ENCODE assay signal across 23 mouse cellular contexts in the genomic region with DNA sequence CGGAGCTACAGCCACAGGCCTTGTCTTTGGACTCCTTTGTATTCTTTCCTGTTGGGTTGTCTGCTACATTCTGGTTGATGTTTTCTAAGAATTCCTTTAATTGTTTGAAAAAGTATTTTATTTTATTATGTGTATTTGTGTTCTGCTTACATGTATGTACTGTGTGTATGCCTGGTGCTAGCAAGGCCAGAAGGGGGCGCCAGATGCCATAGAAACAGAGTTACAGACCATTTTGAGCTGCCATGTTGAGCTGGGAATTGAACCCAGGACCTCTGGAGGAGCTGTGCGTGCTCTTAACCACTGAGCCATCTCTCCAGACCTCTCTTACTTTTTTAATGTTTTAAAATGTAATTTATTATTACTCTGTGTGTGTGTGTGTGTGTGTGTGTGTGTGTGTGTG.
DNase-seq lines count a peak whose midpoint lies in the region; ATAC-seq and TF ChIP-seq lines count a peak whose summit lies in the region.
"Had no signal": no experiment of that assay in that cellular context is flagged by ENCODE, and none has a peak within 500 bp of the region (broad histone marks: within the 10 kb centered on the region; RNA-seq: fewer than 3 reads in every experiment).

No protein-coding gene starts in this region.

- no peak overlapping the region for H3K4me3 ChIP-seq in kidney, postnatal 0 days (replicated peaks; ENCODE audit: low read depth, low read length)
- no peak overlapping the region for H3K4me3 ChIP-seq in kidney, embryonic 14.5 days (ENCODE audit: low read length)
- H3K4me3 ChIP-seq in testis, adult 2 months (ENCODE audit: control insufficient read depth, low read depth, low read length), result no peak overlapping the region
- no peak overlapping the region for H3K4me3 ChIP-seq in forebrain, embryonic 10.5 days
- H3K4me3 ChIP-seq: embryonic facial prominence, embryonic 15.5 days; forebrain, embryonic 12.5 days; hindbrain, embryonic 13.5 days; midbrain, embryonic 15.5 days; stomach, embryonic 15.5 days had no signal

- WGBS in kidney, postnatal 0 days, result 80% methylated on average over 3 of the region's 3 CpGs
- WGBS in kidney, embryonic 14.5 days, result 85% methylated on average over 3 of the region's 3 CpGs
- WGBS in forebrain, embryonic 10.5 days, result 75% methylated on average over 3 of the region's 3 CpGs

- no peak overlapping the region for H3K9ac ChIP-seq in kidney, postnatal 0 days (ENCODE audit: low read depth, low read length)
- no peak overlapping the region for H3K9ac ChIP-seq in kidney, embryonic 14.5 days (ENCODE audit: low read depth, low read length)
- H3K9ac ChIP-seq: embryonic facial prominence, embryonic 15.5 days; forebrain, embryonic 12.5 days; hindbrain, embryonic 13.5 days; midbrain, embryonic 15.5 days; stomach, embryonic 15.5 days had no signal

- H3K36me3 ChIP-seq in kidney, postnatal 0 days (ENCODE audit: insufficient read depth, low read length), result no peaks in the 10 kb centered on the region
- H3K36me3 ChIP-seq in kidney, embryonic 14.5 days (ENCODE audit: control insufficient read depth, insufficient read depth, low read length), result no peaks in the 10 kb centered on the region
- H3K36me3 ChIP-seq in testis, adult 2 months (ENCODE audit: control insufficient read depth, insufficient read depth, low read length), result no peaks in the 10 kb centered on the region
- no peaks in the 10 kb centered on the region for H3K36me3 ChIP-seq in splenic B cell, adult 2 months (ENCODE audit: control insufficient read depth, insufficient read depth, low read length, poor library complexity, severe bottlenecking)
- no peaks in the 10 kb centered on the region for H3K36me3 ChIP-seq in forebrain, embryonic 10.5 days (replicated peaks)
- H3K36me3 ChIP-seq: embryonic facial prominence, embryonic 15.5 days; forebrain, embryonic 12.5 days; hindbrain, embryonic 13.5 days; midbrain, embryonic 15.5 days; stomach, embryonic 15.5 days had no signal

- no peak for TF ChIP-seq POLR2A in testis, adult 2 months (IDR thresholded peaks at IDR 0.05; ENCODE audit: control insufficient read depth, low read depth, low read length)

- DNase-seq in kidney, postnatal 0 days (ENCODE audit: low spot score), result no peak
- no peak for DNase-seq in testis, postnatal 14 days (ENCODE audit: low spot score)
- peak; percentile 67 for DNase-seq in R1 (ENCODE audit: low read depth, low spot score)
- peak; percentile 30 for DNase-seq in splenic B cell, adult 2 months (ENCODE audit: low read depth, low spot score)
- no peak for DNase-seq in forebrain, embryonic 10.5 days (ENCODE audit: extremely low spot score, low spot score)
- no peak for DNase-seq in left cerebral cortex, adult 18-20 months (ENCODE audit: low spot score in 2 of 2)
- DNase-seq: adrenal gland, postnatal 36 days; cerebellum, adult 9-10 months; gastrocnemius, postnatal 25 days; heart, postnatal 10 days; kidney, adult 11 months; kidney, postnatal 25 days; lung, adult 18-20 months; thymus, postnatal 36 days had no signal

- no peak for ATAC-seq in kidney, postnatal 0 days (replicated peaks; ENCODE audit: low FRiP score, low read depth)
- ATAC-seq in kidney, embryonic 14.5 days (ENCODE audit: low FRiP score, low TSS enrichment), result no peak
- ATAC-seq: midbrain, embryonic 15.5 days; Patski had no signal

- H3K4me2 ChIP-seq in kidney, postnatal 0 days (ENCODE audit: low read length), result no peak overlapping the region
- no peak overlapping the region for H3K4me2 ChIP-seq in kidney, embryonic 14.5 days (replicated peaks; ENCODE audit: low read depth, low read length)
- H3K4me2 ChIP-seq: embryonic facial prominence, embryonic 15.5 days; forebrain, embryonic 12.5 days; hindbrain, embryonic 13.5 days; midbrain, embryonic 15.5 days; stomach, embryonic 15.5 days had no signal

- H3K4me1 ChIP-seq in kidney, postnatal 0 days (replicated peaks; ENCODE audit: insufficient read depth, low read length), result no peaks in the 10 kb centered on the region; the same call in 1 of the 2 replicates
- H3K4me1 ChIP-seq in kidney, embryonic 14.5 days (ENCODE audit: control insufficient read depth, insufficient read depth, low read length), result peaks cover 13% of the 10 kb centered on the region
- peaks cover 2% of the 10 kb centered on the region; the same call in 1 of the 2 replicates for H3K4me1 ChIP-seq in testis, adult 2 months (ENCODE audit: control insufficient read depth, insufficient read depth, low read length)
- no peaks in the 10 kb centered on the region for H3K4me1 ChIP-seq in forebrain, embryonic 10.5 days
- H3K4me1 ChIP-seq: forebrain, embryonic 12.5 days; hindbrain, embryonic 13.5 days; midbrain, embryonic 15.5 days; stomach, embryonic 15.5 days had no signal

- H3K27ac ChIP-seq in kidney, postnatal 0 days, result no peak overlapping the region
- H3K27ac ChIP-seq in kidney, embryonic 14.5 days (ENCODE audit: low read depth, low read length), result no peak overlapping the region
- H3K27ac ChIP-seq in testis, adult 2 months (ENCODE audit: control insufficient read depth, insufficient read depth, low read depth, low read length), result no peak overlapping the region
- no peak overlapping the region for H3K27ac ChIP-seq in forebrain, embryonic 10.5 days
- H3K27ac ChIP-seq: embryonic facial prominence, embryonic 15.5 days; forebrain, embryonic 12.5 days; hindbrain, embryonic 13.5 days; midbrain, embryonic 15.5 days; stomach, embryonic 15.5 days had no signal

- H3K9me3 ChIP-seq in kidney, postnatal 0 days (replicated peaks; ENCODE audit: low read length), result no peaks in the 10 kb centered on the region
- no peaks in the 10 kb centered on the region for H3K9me3 ChIP-seq in kidney, embryonic 14.5 days (ENCODE audit: control insufficient read depth, low read length)
- H3K9me3 ChIP-seq in forebrain, embryonic 10.5 days, result no peaks in the 10 kb centered on the region
- H3K9me3 ChIP-seq: embryonic facial prominence, embryonic 15.5 days; forebrain, embryonic 12.5 days; hindbrain, embryonic 13.5 days; midbrain, embryonic 15.5 days; stomach, embryonic 15.5 days had no signal

- peak; percentile 14; the same call in 1 of the 2 replicates for TF ChIP-seq CTCF in kidney, postnatal 0 days (IDR thresholded peaks at IDR 0.05; ENCODE audit: low read depth)
- TF ChIP-seq CTCF in testis, adult 2 months (IDR thresholded peaks at IDR 0.05; ENCODE audit: control insufficient read depth, insufficient read depth, insufficient replicate concordance, low read depth, low read length), result peak; percentile 45; the same call in 1 of the 2 replicates

- H3K27me3 ChIP-seq in kidney, postnatal 0 days (ENCODE audit: insufficient read depth, low read length), result no peaks in the 10 kb centered on the region
- H3K27me3 ChIP-seq in kidney, embryonic 14.5 days (ENCODE audit: control insufficient read depth, insufficient read depth, low read length), result no peaks in the 10 kb centered on the region
- no peaks in the 10 kb centered on the region for H3K27me3 ChIP-seq in testis, adult 2 months (ENCODE audit: control insufficient read depth, insufficient read depth, low read length)
- H3K27me3 ChIP-seq in splenic B cell, adult 2 months (ENCODE audit: control insufficient read depth, insufficient read depth, low read length, poor library complexity, severe bottlenecking), result no peaks in the 10 kb centered on the region
- no peaks in the 10 kb centered on the region for H3K27me3 ChIP-seq in forebrain, embryonic 10.5 days (ENCODE audit: poor library complexity, severe bottlenecking)
- H3K27me3 ChIP-seq: CH12.LX; embryonic facial prominence, embryonic 15.5 days; forebrain, embryonic 12.5 days; hindbrain, embryonic 13.5 days; midbrain, embryonic 15.5 days; Patski; stomach, embryonic 15.5 days had no signal

Comparison
In these comparisons a context has a peak if more than half of its experiments do, and no peak if none do; other contexts are left out.
1. DNase-seq: peak in R1 (single experiment) and splenic B cell, adult 2 months (single experiment); none in kidney, postnatal 0 days (single experiment), testis, postnatal 14 days (single experiment), forebrain, embryonic 10.5 days (single experiment) and left cerebral cortex, adult 18-20 months (0 of 2).